Mouse (Mus musculus) mature B cell (primary cell): ENCODE results near the gene Icosl.
"Not testable (repeated sequence)": the region's sequence is repeated elsewhere in the genome, so short reads cannot be mapped to it uniquely, and the experiment has no call there.

ENCODE experiments used
- in situ Hi-C: fragments of 300-500 bp; cut with MboI; formaldehyde crosslinking; loops from 2 replicates; pipeline ENCODE4 v1.14.3; 2019

Icosl gene

GRCm38 (mm10) chr10:78069101-78070011, at the start of gene Icosl:
TSS of gene Icosl (plus strand) at chr10:78069302.
- in situ Hi-C loops: loop anchor here (10.0 kb wide), 1 partner anchor 95 kb away; the partner anchor contains the start of gene D10Jhu81e

- in situ Hi-C loops: not testable (repeated sequence)
These were observed 49.1 kb upstream of the Icosl start for GRCm38 (mm10) chr10:78019984-78020383.

- in situ Hi-C loops: not testable (repeated sequence)
These were observed 43.6 kb upstream of the Icosl start for GRCm38 (mm10) chr10:78025453-78025852.

GRCm38 (mm10) chr10:78028129-78028528, 41.0 kb upstream of the Icosl start:
- in situ Hi-C loops: no loop called here

GRCm38 (mm10) chr10:78029080-78029479, 40.0 kb upstream of the Icosl start:
- in situ Hi-C loops: no loop called here

GRCm38 (mm10) chr10:78031987-78032386, 37.1 kb upstream of the Icosl start:
- in situ Hi-C loops: loop anchor here (5.0 kb wide), 1 partner anchor 130 kb away; no protein-coding TSS in a partner anchor

GRCm38 (mm10) chr10:78037139-78037538, 32.0 kb upstream of the Icosl start:
- in situ Hi-C loops: no loop called here

GRCm38 (mm10) chr10:78041647-78042046, 27.5 kb upstream of the Icosl start, which contains the start of gene Dnmt3l:
TSS of gene Dnmt3l (plus strand) at chr10:78041947.
- in situ Hi-C loops: no loop called here

GRCm38 (mm10) chr10:78042096-78042495, 27.0 kb upstream of the Icosl start:
- in situ Hi-C loops: no loop called here

- in situ Hi-C loops: no loop called here
These were observed 26.3 kb upstream of the Icosl start for GRCm38 (mm10) chr10:78042697-78043405.

- in situ Hi-C loops: no loop called here
These were observed 25.7 kb upstream of the Icosl start, which contains the start of gene Aire for GRCm38 (mm10) chr10:78043406-78043836. TSS of gene Aire (minus strand) at chr10:78043610.

GRCm38 (mm10) chr10:78044531-78044930, 24.6 kb upstream of the Icosl start:
- in situ Hi-C loops: no loop called here

- in situ Hi-C loops: no loop called here
These were observed 22.7 kb upstream of the Icosl start for GRCm38 (mm10) chr10:78046388-78046787.

- in situ Hi-C loops: no loop called here
These were observed 20.9 kb upstream of the Icosl start for GRCm38 (mm10) chr10:78048061-78048730.

GRCm38 (mm10) chr10:78049519-78050035, 19.5 kb upstream of the Icosl start:
- in situ Hi-C loops: no loop called here

GRCm38 (mm10) chr10:78054633-78055565, 14.2 kb upstream of the Icosl start:
- in situ Hi-C loops: no loop called here

- in situ Hi-C loops: no loop called here
These were observed 12.0 kb upstream of the Icosl start for GRCm38 (mm10) chr10:78057056-78057455.

GRCm38 (mm10) chr10:78063122-78063521, 6.0 kb upstream of the Icosl start:
- in situ Hi-C loops: loop anchor here (10.0 kb wide), 1 partner anchor 102 kb away; the partner anchor contains the start of gene D10Jhu81e

GRCm38 (mm10) chr10:78067226-78067625, 1.9 kb upstream of the Icosl start:
- in situ Hi-C loops: loop anchor here (10.0 kb wide), 1 partner anchor 98 kb away; the partner anchor contains the start of gene D10Jhu81e

- in situ Hi-C loops: loop anchor here (10.0 kb wide), 1 partner anchor 96 kb away; the partner anchor contains the start of gene D10Jhu81e
These were observed 561 bp upstream of the Icosl start for GRCm38 (mm10) chr10:78068541-78068940.
